Mouse (Mus musculus) ES-E14 (cell line): Measurements from ENCODE around the gene St8sia1.

ENCODE experiments used
- CHD2 ChIP-seq: IDR thresholded peaks from 2 replicates; pipeline ENCODE4 v1.6.1; 2014; ENCODE audit warnings: mild to moderate bottlenecking, low read depth, low read length, inconsistent platforms
- HCFC1 ChIP-seq: IDR thresholded peaks from 2 replicates; pipeline ENCODE4 v1.6.1; 2012; ENCODE audit warnings: low read length, inconsistent platforms, borderline replicate concordance; ENCODE audit not compliant: insufficient read depth
- MAFK ChIP-seq: IDR thresholded peaks from 2 replicates; pipeline ENCODE4 v1.6.1; 2014; ENCODE audit warnings: mild to moderate bottlenecking, low read depth, low read length, inconsistent platforms; ENCODE audit not compliant: insufficient read depth
- ZNF384 ChIP-seq: IDR thresholded peaks from 2 replicates; pipeline ENCODE4 v1.6.1; 2012; ENCODE audit warnings: low read depth, low read length, inconsistent platforms

- TF ChIP-seq HCFC1 (no peak), MAFK (no peak), ZNF384 (no peak), CHD2 (no peak)
Observed at GRCm38 (mm10) chr6:142992971-142993370, 28.7 kb upstream of the St8sia1 start.
